Mouse (Mus musculus): ENCODE measurements around the gene Tbc1d2b. TPM values are rescaled to one million over a fixed set of nuclear protein-coding genes. Genes with fewer than 3 reads are reported as not detected.
A peak's percentile ranks its signal among the peaks of the same experiment; 100 is the strongest.

Tbc1d2b gene
- polyA plus RNA-seq, 1 experiment from 2014 or later: 19.0 TPM

- WGBS: 87% methylated on average over 6 of the region's 6 CpGs
- Histone ChIP-seq H3K27me3 (no peaks in the 10 kb centered on the region), H3K4me3 (no peak overlapping the region), H3K36me3 (peaks cover 54% of the 10 kb centered on the region), H3K4me1 (no peaks in the 10 kb centered on the region), H3K4me2 (replicated peaks) (no peak overlapping the region), H3K9me3 (no peaks in the 10 kb centered on the region), H3K27ac (no peak overlapping the region), H3K9ac (no peak overlapping the region)
- ATAC-seq (ENCODE audit: insufficient number of reproducible peaks, insufficient read depth, low FRiP score, low TSS enrichment): no peak
Measured at GRCm38 (mm10) chr9:90181656-90182388, 88.8 kb downstream of the Tbc1d2b start.

- H3K4me1 ChIP-seq: no peaks in the 10 kb centered on the region
- H3K27ac ChIP-seq: no peak overlapping the region
- H3K9me3 ChIP-seq: no peaks in the 10 kb centered on the region
- H3K4me2 ChIP-seq (replicated peaks): no peak overlapping the region
- ATAC-seq (ENCODE audit: insufficient number of reproducible peaks, insufficient read depth, low FRiP score, low TSS enrichment): no peak
- H3K4me3 ChIP-seq: no peak overlapping the region
- peaks cover 65% of the 10 kb centered on the region for H3K36me3 ChIP-seq
- H3K27me3 ChIP-seq: no peaks in the 10 kb centered on the region
- WGBS: 85% methylated on average over 5 of the region's 5 CpGs
- H3K9ac ChIP-seq: no peak overlapping the region
Measured at GRCm38 (mm10) chr9:90179409-90179808, 91.2 kb downstream of the Tbc1d2b start.

GRCm38 (mm10) chr9:90173330-90173729 lies 97.3 kb downstream of the Tbc1d2b start:
- Histone ChIP-seq H3K9me3 (no peaks in the 10 kb centered on the region), H3K36me3 (peaks cover 68% of the 10 kb centered on the region), H3K4me1 (no peaks in the 10 kb centered on the region), H3K27ac (no peak overlapping the region), H3K4me3 (no peak overlapping the region), H3K4me2 (replicated peaks) (no peak overlapping the region), H3K9ac (no peak overlapping the region), H3K27me3 (no peaks in the 10 kb centered on the region)
- WGBS: 84% methylated on average over 3 of the region's 3 CpGs
- no peak for ATAC-seq (ENCODE audit: insufficient number of reproducible peaks, insufficient read depth, low FRiP score, low TSS enrichment)

GRCm38 (mm10) chr9:90172528-90173321 lies 97.9 kb downstream of the Tbc1d2b start:
- Histone ChIP-seq H3K36me3 (peaks cover 62% of the 10 kb centered on the region), H3K9ac (no peak overlapping the region), H3K4me1 (no peaks in the 10 kb centered on the region), H3K4me3 (no peak overlapping the region), H3K9me3 (no peaks in the 10 kb centered on the region), H3K27ac (no peak overlapping the region), H3K4me2 (replicated peaks) (no peak overlapping the region), H3K27me3 (no peaks in the 10 kb centered on the region)
- 73% methylated on average over 8 of the region's 8 CpGs for WGBS
- ATAC-seq (ENCODE audit: insufficient number of reproducible peaks, insufficient read depth, low FRiP score, low TSS enrichment): no peak

GRCm38 (mm10) chr9:90171421-90171820 lies 99.2 kb downstream of the Tbc1d2b start:
- ATAC-seq (ENCODE audit: insufficient number of reproducible peaks, insufficient read depth, low FRiP score, low TSS enrichment): no peak
- Histone ChIP-seq H3K4me2 (replicated peaks) (no peak overlapping the region), H3K4me1 (no peaks in the 10 kb centered on the region), H3K27me3 (no peaks in the 10 kb centered on the region), H3K27ac (no peak overlapping the region), H3K4me3 (no peak overlapping the region), H3K9ac (no peak overlapping the region), H3K9me3 (no peaks in the 10 kb centered on the region), H3K36me3 (peaks cover 49% of the 10 kb centered on the region)
- 91% methylated on average over 19 of the region's 19 CpGs for WGBS

- H3K4me2 ChIP-seq (replicated peaks): no peak overlapping the region
- no peak for ATAC-seq (ENCODE audit: insufficient number of reproducible peaks, insufficient read depth, low FRiP score, low TSS enrichment)
Measured at GRCm38 (mm10) chr9:90169965-90170364, 100.6 kb downstream of the Tbc1d2b start.

GRCm38 (mm10) chr9:90166615-90167014 lies 104.0 kb downstream of the Tbc1d2b start:
- ATAC-seq (ENCODE audit: insufficient number of reproducible peaks, insufficient read depth, low FRiP score, low TSS enrichment): no peak

More at GRCm38 (mm10) chr9:90169965-90170364, 100.6 kb downstream of the Tbc1d2b start:
- no peak overlapping the region for H3K9ac ChIP-seq
- peaks cover 38% of the 10 kb centered on the region for H3K36me3 ChIP-seq
- 70% methylated on average over 4 of the region's 4 CpGs for WGBS
- no peak overlapping the region for H3K4me3 ChIP-seq
- H3K4me1 ChIP-seq: no peaks in the 10 kb centered on the region
- no peaks in the 10 kb centered on the region for H3K27me3 ChIP-seq
- H3K27ac ChIP-seq: no peak overlapping the region
- H3K9me3 ChIP-seq: no peaks in the 10 kb centered on the region

GRCm38 (mm10) chr9:90165590-90165989 lies 105.0 kb downstream of the Tbc1d2b start:
- H3K4me1 ChIP-seq: peaks cover 11% of the 10 kb centered on the region; the same call in 1 of the 2 replicates
- H3K9ac ChIP-seq: no peak overlapping the region
- H3K4me3 ChIP-seq: no peak overlapping the region
- no peaks in the 10 kb centered on the region for H3K36me3 ChIP-seq
- H3K27ac ChIP-seq: no peak overlapping the region
- H3K27me3 ChIP-seq: no peaks in the 10 kb centered on the region
- 93% methylated on average over 4 of the region's 4 CpGs for WGBS
- ATAC-seq (ENCODE audit: insufficient number of reproducible peaks, insufficient read depth, low FRiP score, low TSS enrichment): no peak
- H3K9me3 ChIP-seq: no peaks in the 10 kb centered on the region
- no peak overlapping the region for H3K4me2 ChIP-seq (replicated peaks)

More at GRCm38 (mm10) chr9:90166615-90167014, 104.0 kb downstream of the Tbc1d2b start:
- WGBS: 84% methylated on average over 5 of the region's 5 CpGs
- Histone ChIP-seq H3K9ac (no peak overlapping the region), H3K4me1 (peaks cover 11% of the 10 kb centered on the region; the same call in 1 of the 2 replicates), H3K27ac (no peak overlapping the region), H3K9me3 (no peaks in the 10 kb centered on the region), H3K4me3 (no peak overlapping the region), H3K4me2 (replicated peaks) (no peak overlapping the region), H3K36me3 (peaks cover 5% of the 10 kb centered on the region), H3K27me3 (no peaks in the 10 kb centered on the region)

GRCm38 (mm10) chr9:90164670-90165453 lies 105.7 kb downstream of the Tbc1d2b start:
- Histone ChIP-seq H3K36me3 (no peaks in the 10 kb centered on the region), H3K27ac (no peak overlapping the region), H3K4me2 (replicated peaks) (peak overlapping the region; percentile 86), H3K4me1 (peaks cover 11% of the 10 kb centered on the region; the same call in 1 of the 2 replicates), H3K4me3 (peak overlapping the region; percentile 81; the same call in 1 of the 2 replicates), H3K9ac (no peak overlapping the region), H3K9me3 (no peaks in the 10 kb centered on the region), H3K27me3 (no peaks in the 10 kb centered on the region)
- WGBS: 52% methylated on average over 4 of the region's 4 CpGs
- ATAC-seq (ENCODE audit: insufficient number of reproducible peaks, insufficient read depth, low FRiP score, low TSS enrichment): no peak

- Histone ChIP-seq H3K27ac (peak overlapping the region; percentile 70; the same call in 1 of the 2 replicates), H3K9me3 (no peaks in the 10 kb centered on the region), H3K4me1 (peaks cover 11% of the 10 kb centered on the region; the same call in 1 of the 2 replicates), H3K27me3 (no peaks in the 10 kb centered on the region), H3K4me3 (peak overlapping the region; percentile 81), H3K36me3 (no peaks in the 10 kb centered on the region), H3K4me2 (replicated peaks) (peak overlapping the region; percentile 86), H3K9ac (peak overlapping the region; percentile 82)
- ATAC-seq (ENCODE audit: insufficient number of reproducible peaks, insufficient read depth, low FRiP score, low TSS enrichment): peak; percentile 18; the same call in 1 of the 2 replicates
- WGBS: under 1% methylated on average over 18 of the region's 18 CpGs
Measured at GRCm38 (mm10) chr9:90163749-90164095, 106.9 kb downstream of the Tbc1d2b start.

Measured in embryonic facial prominence, embryonic 12.5 days (tissue).